Mouse (Mus musculus) liver, adult 2 months (tissue): ENCODE results near the gene Bmpr2. TPM values are rescaled to one million over a fixed set of nuclear protein-coding genes. Genes with fewer than 3 reads are reported as not detected.
A peak's percentile ranks its signal among the peaks of the same experiment; 100 is the strongest.

Source experiments
- DNase-seq: peaks from one replicate; pipeline ENCODE4 v3.0.0-alpha.2; 2011; ENCODE audit warnings: low read depth, low spot score; ENCODE audit errors: extremely low read depth
- H3K27ac ChIP-seq: fragments of 200-500 bp; replicated peaks from 2 replicates; pipeline ENCODE4 v1.5.1; 2012; ENCODE audit warnings: low read depth, mild to moderate bottlenecking, control low read depth, inconsistent platforms, low read length; ENCODE audit not compliant: insufficient read depth
- H3K27me3 ChIP-seq: fragments of 200-500 bp; 2 replicates; pipeline ENCODE4 v1.6.1; 2012; ENCODE audit warnings: mild to moderate bottlenecking, moderate library complexity, low read length, inconsistent platforms; ENCODE audit not compliant: control insufficient read depth, insufficient read depth
- H3K36me3 ChIP-seq: fragments of 200-500 bp; 2 replicates; pipeline ENCODE4 v1.6.1; 2012; ENCODE audit warnings: low read length, inconsistent platforms; ENCODE audit not compliant: control insufficient read depth, insufficient read depth
- H3K4me1 ChIP-seq: fragments of 200-500 bp; 2 replicates; pipeline ENCODE4 v1.6.1; 2011; ENCODE audit warnings: low read length; ENCODE audit not compliant: control insufficient read depth, insufficient read depth
- H3K4me3 ChIP-seq: fragments of 200-500 bp; 2 replicates; pipeline ENCODE4 v1.5.1; 2011; ENCODE audit warnings: low read depth, mild to moderate bottlenecking, control low read depth, low read length, moderate library complexity; ENCODE audit not compliant: insufficient read depth
- H3K79me2 ChIP-seq: fragments of 200-500 bp; 2 replicates; pipeline ENCODE4 v1.6.1; 2012; ENCODE audit warnings: inconsistent platforms, mild to moderate bottlenecking, low read length, moderate library complexity; ENCODE audit not compliant: control insufficient read depth, insufficient read depth
- H3K9ac ChIP-seq: fragments of 200-500 bp; 2 replicates; pipeline ENCODE4 v1.6.1; 2012; ENCODE audit warnings: low read depth, mild to moderate bottlenecking, control low read depth, inconsistent platforms, low read length
- CTCF ChIP-seq: fragments of 200-500 bp; IDR thresholded peaks from 2 replicates; pipeline ENCODE4 v1.5.1; 2011; ENCODE audit warnings: low read depth, low read length, control low read depth
- POLR2A ChIP-seq: fragments of 200-500 bp; IDR thresholded peaks from 2 replicates; pipeline ENCODE4 v1.6.1; 2011; ENCODE audit warnings: low read length, control low read depth; ENCODE audit not compliant: insufficient read depth; ENCODE audit errors: extremely low read depth
- WGBS: fragments of 180-500 bp; shearing (Covaris S2); methylation state at CpG from one replicate; pipeline ENCODE4 v1.1.7; 2018; 5-methylcytosine and 5-hydroxymethylcytosine counted together
- polyA plus RNA-seq: library from polyadenylated mRNA; depleted of rRNA; stranded (reverse); fragments of >200 nt; gene quantifications from 2 replicates; pipeline ENCODE4 v1.2.3, GENCODE M21; 2012
- total RNA-seq: library from RNA; depleted of rRNA; stranded (reverse); fragments of >200 nt; gene quantifications from 2 replicates; pipeline ENCODE4 v1.2.3, GENCODE M21; 2014

Bmpr2 gene
- total and polyA plus RNA-seq, 2 experiments, result 2.6 to 16.2 TPM

GRCm38 (mm10) chr1:59758325-59758724 is 4.9 kb upstream of the Bmpr2 start:
- H3K4me1 ChIP-seq, result 0 out of 2 replicates have a peak, but pooled peaks cover 3% of the 10 kb centered on the region
- H3K9ac ChIP-seq, result no peak overlapping the region
- 95% methylated on average over 1 of the region's 1 CpGs for WGBS
- H3K36me3 ChIP-seq, result no peaks in the 10 kb centered on the region
- no peaks in the 10 kb centered on the region for H3K79me2 ChIP-seq
- no peak overlapping the region for H3K4me3 ChIP-seq
- H3K27ac ChIP-seq, result no peak overlapping the region
- TF ChIP-seq CTCF, result no peak
- no peak for TF ChIP-seq POLR2A
- H3K27me3 ChIP-seq, result no peaks in the 10 kb centered on the region
- DNase-seq, result no peak

- H3K27ac ChIP-seq, result no peak overlapping the region
- peaks cover 4% of the 10 kb centered on the region; the same call in 1 of the 2 replicates for H3K4me1 ChIP-seq
- 18% methylated on average over 10 of the region's 10 CpGs for WGBS
Measured at GRCm38 (mm10) chr1:59762208-59762607, 992 bp upstream of the Bmpr2 start.

GRCm38 (mm10) chr1:59762651-59763163 is 493 bp upstream of the Bmpr2 start:
- peak; percentile 23 for DNase-seq
- Histone ChIP-seq H3K36me3 (no peaks in the 10 kb centered on the region), H3K79me2 (peaks cover 5% of the 10 kb centered on the region; the same call in 1 of the 2 replicates), H3K4me3 (peak overlapping the region; percentile 92), H3K9ac (peak overlapping the region; percentile 95), H3K27me3 (no peaks in the 10 kb centered on the region), H3K27ac (peak overlapping the region; percentile 82), H3K4me1 (peaks cover 4% of the 10 kb centered on the region; the same call in 1 of the 2 replicates)
- TF ChIP-seq POLR2A, result no peak
- no peak for TF ChIP-seq CTCF
- WGBS, result 1% methylated on average over 44 of the region's 44 CpGs

More at GRCm38 (mm10) chr1:59762208-59762607, 992 bp upstream of the Bmpr2 start:
- Histone ChIP-seq H3K79me2 (peaks cover 5% of the 10 kb centered on the region; the same call in 1 of the 2 replicates), H3K27me3 (no peaks in the 10 kb centered on the region), H3K36me3 (no peaks in the 10 kb centered on the region), H3K4me3 (0 out of 2 replicates have a peak overlapping the region, but pooled peaks have one; percentile 92), H3K9ac (peak overlapping the region; percentile 36; the same call in 1 of the 2 replicates)
- DNase-seq, result no peak
- no peak for TF ChIP-seq POLR2A
- TF ChIP-seq CTCF, result no peak

- H3K27me3 ChIP-seq, result no peaks in the 10 kb centered on the region
- no peaks in the 10 kb centered on the region for H3K36me3 ChIP-seq
- under 1% methylated on average over 55 of the region's 55 CpGs for WGBS
- TF ChIP-seq POLR2A (no peak), CTCF (no peak)
- peaks cover 4% of the 10 kb centered on the region; the same call in 1 of the 2 replicates for H3K4me1 ChIP-seq
- H3K79me2 ChIP-seq, result peaks cover 5% of the 10 kb centered on the region; the same call in 1 of the 2 replicates
- peak overlapping the region; percentile 76 for H3K4me3 ChIP-seq
- peak; percentile 45 for DNase-seq
- peak overlapping the region; percentile 96 for H3K9ac ChIP-seq
- H3K27ac ChIP-seq, result peak overlapping the region; percentile 89
Measured at GRCm38 (mm10) chr1:59763781-59764251, 616 bp downstream of the Bmpr2 start.

- H3K4me3 ChIP-seq, result peak overlapping the region; percentile 76
- WGBS, result under 1% methylated on average over 27 of the region's 27 CpGs
- H3K9ac ChIP-seq, result peak overlapping the region; percentile 59
- H3K36me3 ChIP-seq, result no peaks in the 10 kb centered on the region
- no peaks in the 10 kb centered on the region for H3K27me3 ChIP-seq
- peaks cover 4% of the 10 kb centered on the region; the same call in 1 of the 2 replicates for H3K4me1 ChIP-seq
- peaks cover 5% of the 10 kb centered on the region; the same call in 1 of the 2 replicates for H3K79me2 ChIP-seq
- TF ChIP-seq POLR2A (no peak), CTCF (no peak)
- H3K27ac ChIP-seq, result peak overlapping the region; percentile 80
- peak; percentile 40 for DNase-seq
Measured at GRCm38 (mm10) chr1:59764407-59764971, 1.3 kb downstream of the Bmpr2 start.

- Histone ChIP-seq H3K9ac (no peak overlapping the region), H3K4me3 (peak overlapping the region; percentile 76; the same call in 1 of the 2 replicates), H3K36me3 (no peaks in the 10 kb centered on the region), H3K27me3 (no peaks in the 10 kb centered on the region), H3K4me1 (peaks cover 4% of the 10 kb centered on the region; the same call in 1 of the 2 replicates), H3K79me2 (peaks cover 8% of the 10 kb centered on the region; the same call in 1 of the 2 replicates), H3K27ac (no peak overlapping the region)
- 13% methylated on average over 4 of the region's 4 CpGs for WGBS
- TF ChIP-seq POLR2A (no peak), CTCF (no peak)
- peak; percentile 15 for DNase-seq
Measured at GRCm38 (mm10) chr1:59765279-59765678, 2.1 kb downstream of the Bmpr2 start.
